Mouse (Mus musculus): ENCODE data around the gene Agtpbp1. TPM values are rescaled to one million over a fixed set of nuclear protein-coding genes. Genes with fewer than 3 reads are reported as not detected.

Agtpbp1 gene
- total RNA-seq, 2 experiments from 2014 or later = 29.9 to 33.6 TPM

DNA sequence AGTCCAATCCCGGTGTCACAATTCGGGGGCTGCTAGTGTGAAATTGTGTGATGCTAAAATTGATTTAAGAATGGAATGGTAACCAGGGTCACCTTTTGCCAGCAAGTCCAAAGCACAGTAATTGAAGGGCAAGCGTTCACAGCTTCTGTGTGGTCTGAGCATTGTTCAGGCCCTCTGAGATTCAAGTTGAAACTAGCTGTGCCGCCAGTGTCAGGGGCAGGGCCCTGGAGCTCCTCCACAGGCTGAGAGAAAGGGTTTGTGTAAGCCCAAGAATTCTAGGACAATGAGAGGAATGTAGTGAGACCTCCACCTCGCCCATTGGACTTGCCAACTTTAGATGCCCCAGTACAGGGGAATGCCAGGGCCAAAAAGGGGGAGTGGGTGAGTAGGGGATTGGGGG, 161.2 kb downstream of the Agtpbp1 start:
- DNase-seq = no peak

GRCm38 (mm10) chr13:59416530-59417230, 168.3 kb downstream of the Agtpbp1 start:
- DNase-seq = no peak

- no peak for DNase-seq
Measured at GRCm38 (mm10) chr13:59413885-59414284, 171.1 kb downstream of the Agtpbp1 start.

- no peak for DNase-seq
Measured at GRCm38 (mm10) chr13:59412672-59413071, 172.4 kb downstream of the Agtpbp1 start.

DNA sequence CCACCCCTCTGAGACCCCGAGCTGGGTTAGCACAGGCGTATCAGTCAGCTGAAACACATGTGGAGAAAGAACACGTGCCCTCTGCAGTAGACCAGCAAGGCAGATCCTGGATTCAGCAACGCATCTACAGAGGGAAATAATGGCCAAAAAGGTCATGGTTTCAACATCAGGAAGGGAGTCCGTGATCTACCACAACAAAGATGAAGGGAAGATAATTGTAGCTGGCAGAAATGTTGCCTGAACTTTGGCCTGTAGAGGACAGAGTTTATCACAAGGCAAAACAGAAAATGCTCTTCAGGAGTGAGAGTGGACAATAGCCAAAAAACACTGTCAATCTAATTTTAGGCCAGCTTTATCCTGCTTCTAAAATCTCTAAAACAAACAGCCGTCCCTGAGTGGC, 177.8 kb downstream of the Agtpbp1 start:
- DNase-seq = no peak

GRCm38 (mm10) chr13:59402026-59402775, 182.8 kb downstream of the Agtpbp1 start:
- DNase-seq = no peak

DNA sequence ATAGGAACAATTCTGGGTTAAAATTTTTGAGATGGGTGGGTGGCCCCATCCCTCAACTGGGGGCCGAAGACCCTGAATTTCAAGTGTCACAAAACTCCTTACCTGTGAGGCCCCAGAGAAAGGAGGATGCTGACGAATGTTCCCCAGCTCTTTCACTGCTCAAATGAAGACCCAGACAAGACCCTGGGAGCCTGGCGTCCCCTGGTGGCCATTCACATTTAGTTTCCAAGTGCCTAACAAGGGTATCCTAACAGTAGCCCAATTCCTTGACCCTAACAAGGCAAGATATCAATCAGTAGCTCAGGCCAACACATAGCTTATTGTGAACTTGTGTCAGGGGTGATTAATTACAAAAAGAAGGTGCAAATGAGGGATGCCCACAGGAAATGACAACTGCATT, 187.5 kb downstream of the Agtpbp1 start:
- peak; percentile 62 for DNase-seq

Other genes with a start within 250 kb of the Agtpbp1 start
- gene Naa35, start within 50 bp of the Agtpbp1 start, total RNA-seq (2021) = 10 to 100 TPM; 27.7 to 34.8 TPM
- 10 to 100 TPM; 10.4 to 13.5 TPM for gene Golm1, start 90.6 kb upstream of the Agtpbp1 start, total RNA-seq (2021)
- gene 4921517D22Rik, start 108.9 kb upstream of the Agtpbp1 start, total RNA-seq (2021) = not detected
- gene Spata31d1a, start 125.1 kb upstream of the Agtpbp1 start, total RNA-seq (2021) = not detected
- not detected for gene Spata31d1b, start 127.1 kb upstream of the Agtpbp1 start, total RNA-seq (2021)
- gene Spata31d1d, start 146.5 kb upstream of the Agtpbp1 start, total RNA-seq (2021) = not detected
- gene 1700014D04Rik, start 161.5 kb upstream of the Agtpbp1 start, total RNA-seq (2021) = not detected
- gene Isca1, start 184.6 kb upstream of the Agtpbp1 start, total RNA-seq (2021) = 100 to 1,000 TPM in 1 of 2 experiments, 10 to 100 TPM in 1; 95.1 to 108 TPM
- gene Gm49354, start 197.0 kb upstream of the Agtpbp1 start, total RNA-seq (2021) = not detected
- 10 to 100 TPM; 46.3 to 50.3 TPM for gene Tut7, start 237.9 kb upstream of the Agtpbp1 start, total RNA-seq (2021)